Mouse (Mus musculus) neural tube, embryonic 13.5 days (tissue): Measurements from ENCODE around the gene Gm4792. TPM values are rescaled to one million over a fixed set of nuclear protein-coding genes. Genes with fewer than 3 reads are reported as not detected.

Experiments
- ATAC-seq: fragments of 200-750 bp; cut with Nextera tagmentation; 2 replicates; pipeline ENCODE4 v1.8.0; 2017; ENCODE audit warnings: low read depth, mild to moderate bottlenecking, moderate TSS enrichment, moderate library complexity
- H3K27ac ChIP-seq: fragments of 300-500 bp; sonication (generic); replicated peaks from 2 replicates; pipeline ENCODE4 v1.5.1; 2015; ENCODE audit warnings: moderate library complexity, mild to moderate bottlenecking, inconsistent platforms
- H3K27me3 ChIP-seq: fragments of 300-500 bp; sonication (generic); 2 replicates; pipeline ENCODE4 v1.6.1; 2015; ENCODE audit warnings: mild to moderate bottlenecking, inconsistent platforms
- H3K36me3 ChIP-seq: fragments of 300-500 bp; sonication (generic); 2 replicates; pipeline ENCODE4 v1.6.1; 2015; ENCODE audit warnings: mild to moderate bottlenecking, inconsistent platforms
- H3K4me1 ChIP-seq: fragments of 300-500 bp; sonication (generic); replicated peaks from 2 replicates; pipeline ENCODE4 v1.6.1; 2015; ENCODE audit warnings: inconsistent platforms
- H3K4me2 ChIP-seq: fragments of 300-500 bp; sonication (generic); 2 replicates; pipeline ENCODE4 v1.6.1; 2015; ENCODE audit warnings: inconsistent platforms, mild to moderate bottlenecking, moderate library complexity
- H3K4me3 ChIP-seq: fragments of 300-500 bp; sonication (generic); 2 replicates; pipeline ENCODE4 v1.5.1; 2015; ENCODE audit warnings: mild to moderate bottlenecking, inconsistent platforms
- H3K9ac ChIP-seq: fragments of 300-500 bp; sonication (generic); 2 replicates; pipeline ENCODE4 v1.6.1; 2015; ENCODE audit warnings: moderate library complexity, mild to moderate bottlenecking, inconsistent platforms
- H3K9me3 ChIP-seq: fragments of 300-500 bp; sonication (generic); 2 replicates; pipeline ENCODE4 v1.6.1; 2016; ENCODE audit warnings: inconsistent platforms
- WGBS: fragments of 180-500 bp; shearing (Covaris S2); methylation state at CpG from one replicate; pipeline ENCODE4 v1.1.7; 2015; 5-methylcytosine and 5-hydroxymethylcytosine counted together
- polyA plus RNA-seq: library from polyadenylated mRNA; unstranded; fragments of >200 nt; fragmentation: Nextera tagmentation; extraction: Ambion mirVana; gene quantifications from 2 replicates; pipeline ENCODE4 v1.2.1, GENCODE M21; 2015

Gene Gm4792
- polyA plus RNA-seq, 1 experiment from 2014 or later, result not detected

- Histone ChIP-seq H3K36me3 (no peaks in the 10 kb centered on the region), H3K9me3 (no peaks in the 10 kb centered on the region), H3K4me1 (peaks cover 13% of the 10 kb centered on the region), H3K27ac (no peak overlapping the region), H3K4me2 (no peak overlapping the region), H3K9ac (no peak overlapping the region), H3K4me3 (no peak overlapping the region), H3K27me3 (no peaks in the 10 kb centered on the region)
- 79% methylated on average over 16 of the region's 16 CpGs for WGBS
- ATAC-seq, result no peak
Observed at GRCm38 (mm10) chr10:94332358-94333137, 34.0 kb upstream of the Gm4792 start.

DNA sequence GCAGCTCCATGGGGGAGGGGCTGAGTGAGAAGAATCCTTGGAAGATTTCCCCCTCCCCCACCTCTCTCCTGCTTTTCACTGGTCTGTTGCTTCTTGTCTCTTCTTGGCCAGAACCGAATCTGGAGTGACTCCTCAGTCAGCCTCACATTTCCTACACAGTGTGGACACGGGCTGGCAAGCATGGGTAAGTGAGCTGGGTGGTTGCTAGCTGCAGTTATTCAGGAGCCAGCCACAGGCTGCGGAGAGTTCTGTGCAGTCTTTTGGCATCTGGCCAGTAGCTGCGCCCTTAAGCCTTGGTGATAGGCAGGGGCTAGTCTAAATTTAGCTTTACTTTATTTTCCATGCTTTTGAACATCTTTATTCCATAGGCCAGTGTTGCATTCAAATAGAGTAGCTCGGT, 31.5 kb upstream of the Gm4792 start:
- no peak overlapping the region for H3K27ac ChIP-seq
- H3K27me3 ChIP-seq, result no peaks in the 10 kb centered on the region
- peaks cover 4% of the 10 kb centered on the region; the same call in 1 of the 2 replicates for H3K9me3 ChIP-seq
- no peaks in the 10 kb centered on the region for H3K36me3 ChIP-seq
- H3K4me1 ChIP-seq, result peaks cover 9% of the 10 kb centered on the region
- ATAC-seq, result peak; percentile 63; the same call in 1 of the 2 replicates
- no peak overlapping the region for H3K9ac ChIP-seq
- no peak overlapping the region for H3K4me2 ChIP-seq
- H3K4me3 ChIP-seq, result no peak overlapping the region
- 43% methylated on average over 5 of the region's 5 CpGs for WGBS

DNA sequence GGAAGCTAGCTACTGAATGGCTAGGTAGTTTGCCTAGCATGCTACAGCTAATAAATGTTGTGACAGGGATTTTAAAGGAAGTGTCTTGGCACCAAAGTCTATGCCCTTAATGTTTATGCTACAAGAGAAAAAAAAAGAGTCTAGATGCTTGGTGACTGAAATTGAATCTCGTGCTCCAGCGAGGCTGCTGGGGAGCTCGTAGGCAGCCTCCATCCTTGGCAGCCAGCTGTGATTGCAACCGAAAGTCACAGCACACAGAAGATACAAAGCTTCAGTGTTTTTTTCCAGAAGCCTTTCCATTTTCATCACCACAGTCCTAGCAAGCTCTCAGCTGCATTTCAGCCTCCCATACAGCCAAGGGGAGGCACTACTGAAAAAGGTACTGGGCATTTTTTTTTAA, 20.1 kb upstream of the Gm4792 start:
- ATAC-seq, result no peak
- Histone ChIP-seq H3K9ac (no peak overlapping the region), H3K27ac (no peak overlapping the region), H3K9me3 (no peaks in the 10 kb centered on the region), H3K4me1 (peaks cover 7% of the 10 kb centered on the region; the same call in 1 of the 2 replicates), H3K4me3 (no peak overlapping the region), H3K27me3 (no peaks in the 10 kb centered on the region), H3K36me3 (no peaks in the 10 kb centered on the region), H3K4me2 (no peak overlapping the region)
- 38% methylated on average over 4 of the region's 4 CpGs for WGBS

DNA sequence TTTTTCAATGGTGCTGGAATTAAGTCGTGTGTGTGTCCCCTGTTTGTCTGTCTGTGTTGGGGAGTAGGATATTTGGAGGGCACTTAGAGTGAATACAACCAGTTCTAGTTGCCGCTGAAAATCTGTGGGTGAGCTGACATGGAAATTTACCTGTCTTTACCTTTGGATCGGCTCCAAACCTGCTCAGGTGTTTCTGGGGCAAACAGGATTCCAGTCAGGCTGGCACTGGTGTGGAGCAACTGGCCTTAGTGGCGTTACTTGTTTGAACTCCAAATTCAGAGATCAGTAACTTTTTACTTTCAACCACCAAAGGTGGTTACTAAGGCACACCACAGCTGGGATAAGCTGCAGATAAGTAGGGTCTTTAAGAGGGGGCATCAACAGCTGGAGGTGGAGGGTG, 14.6 kb upstream of the Gm4792 start:
- Histone ChIP-seq H3K9ac (no peak overlapping the region), H3K4me3 (no peak overlapping the region), H3K36me3 (no peaks in the 10 kb centered on the region), H3K27ac (no peak overlapping the region), H3K4me1 (peaks cover 16% of the 10 kb centered on the region), H3K4me2 (peak overlapping the region; percentile 91), H3K27me3 (0 out of 2 replicates have a peak, but pooled peaks cover 4% of the 10 kb centered on the region), H3K9me3 (no peaks in the 10 kb centered on the region)
- WGBS, result 87% methylated on average over 4 of the region's 4 CpGs
- ATAC-seq, result no peak

DNA sequence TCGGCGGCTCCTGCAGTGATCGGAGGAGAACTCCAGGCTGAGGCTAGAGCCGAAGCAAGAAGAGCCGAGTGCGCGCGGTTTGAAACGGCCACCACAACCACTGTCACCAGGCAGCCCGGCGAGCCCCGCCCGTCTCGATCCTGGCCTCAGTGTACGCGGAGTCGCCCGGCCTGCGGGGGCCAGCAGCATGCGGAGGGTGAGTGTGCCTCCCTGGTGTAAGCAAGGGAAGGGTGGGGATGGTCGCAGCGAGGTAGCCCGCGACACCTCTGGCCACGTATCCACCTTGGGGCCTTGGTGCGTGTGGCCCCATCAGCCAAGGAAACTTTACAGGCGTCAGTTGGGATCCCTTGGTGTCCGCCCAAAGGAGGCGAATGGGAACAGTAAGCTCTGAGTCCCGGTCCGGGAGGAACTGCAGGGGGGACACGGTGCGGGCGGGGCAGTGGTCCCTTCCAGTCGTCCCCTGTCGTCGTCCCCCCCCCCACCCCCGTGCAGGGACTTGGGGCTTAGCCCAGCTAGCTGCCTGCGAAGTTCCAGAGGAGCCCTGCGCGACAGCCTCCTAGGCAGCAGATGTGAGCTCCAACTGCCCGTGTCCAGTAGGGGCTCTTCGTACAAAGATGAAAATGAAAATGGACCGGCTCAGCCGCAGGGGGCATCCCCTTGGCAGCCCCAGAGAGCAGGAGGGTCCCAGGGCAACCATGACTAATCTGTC, 13.7 kb upstream of the Gm4792 start:
- under 1% methylated on average over 45 of the region's 45 CpGs for WGBS
- no peaks in the 10 kb centered on the region for H3K9me3 ChIP-seq
- H3K9ac ChIP-seq, result peak overlapping the region; percentile 69
- H3K4me3 ChIP-seq, result peak overlapping the region; percentile 48
- ATAC-seq, result peak; percentile 81
- peak overlapping the region; percentile 91 for H3K4me2 ChIP-seq
- no peak overlapping the region for H3K27ac ChIP-seq
- H3K27me3 ChIP-seq, result 0 out of 2 replicates have a peak, but pooled peaks cover 4% of the 10 kb centered on the region
- peaks cover 16% of the 10 kb centered on the region for H3K4me1 ChIP-seq
- H3K36me3 ChIP-seq, result no peaks in the 10 kb centered on the region

GRCm38 (mm10) chr10:94311511-94312006, 13.1 kb upstream of the Gm4792 start, which contains the start of gene Tmcc3:
Tmcc3 (plus strand) TSS chr10:94311949.
- Histone ChIP-seq H3K9ac (peak within 1 kb of the TSS; percentile 69), H3K36me3 (no peaks in the 10 kb centered on the region), H3K4me2 (peak within 1 kb of the TSS; percentile 91), H3K27me3 (0 out of 2 replicates have a peak, but pooled peaks cover 4% of the 10 kb centered on the region), H3K9me3 (no peaks in the 10 kb centered on the region), H3K4me1 (peaks cover 16% of the 10 kb centered on the region), H3K4me3 (peak within 1 kb of the TSS; percentile 48), H3K27ac (no peak within 1 kb of the TSS)
- peak; percentile 30; the same call in 1 of the 2 replicates for ATAC-seq
- 2% methylated on average over 19 of the region's 19 CpGs for WGBS

DNA sequence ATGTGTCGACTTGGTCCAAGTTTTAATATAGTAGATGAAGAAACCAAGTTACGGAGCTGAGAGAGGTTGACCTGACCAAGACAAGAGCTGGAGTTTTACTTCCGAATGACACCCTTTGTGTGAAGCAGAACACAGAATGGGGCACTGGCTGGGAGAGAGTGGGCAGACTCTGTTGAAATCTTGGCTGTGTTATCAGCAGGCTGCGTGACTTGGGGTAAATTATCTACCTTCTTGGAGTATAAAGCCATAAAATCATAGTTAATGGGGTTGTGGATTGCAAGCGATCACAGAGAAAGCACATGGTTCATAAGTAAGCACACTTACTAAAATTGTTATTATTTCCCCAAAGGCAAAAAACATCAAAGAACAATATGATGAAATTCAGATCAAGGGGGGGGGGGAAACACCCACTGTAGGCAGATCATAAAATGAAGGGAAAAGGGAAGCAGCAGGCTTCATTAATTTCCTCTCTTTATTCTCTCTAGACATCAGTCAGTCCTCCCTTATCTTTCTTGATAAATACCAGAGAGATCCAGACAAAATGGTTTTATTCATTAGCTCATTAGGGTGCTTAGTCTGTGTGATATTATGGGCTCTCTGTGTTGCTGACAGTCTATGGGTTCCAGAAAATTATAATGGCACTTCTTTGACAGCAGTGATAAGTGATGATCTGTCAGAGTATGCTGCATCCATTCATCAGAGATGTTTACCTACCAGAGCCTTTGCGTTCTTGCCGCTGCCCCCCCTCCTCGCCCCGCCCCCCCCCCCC, 12.2 kb upstream of the Gm4792 start:
- H3K27me3 ChIP-seq, result 0 out of 2 replicates have a peak, but pooled peaks cover 4% of the 10 kb centered on the region
- no peak overlapping the region for H3K4me2 ChIP-seq
- no peak overlapping the region for H3K4me3 ChIP-seq
- no peaks in the 10 kb centered on the region for H3K36me3 ChIP-seq
- 50% methylated on average over 7 of the region's 9 CpGs for WGBS
- H3K9ac ChIP-seq, result no peak overlapping the region
- peak; percentile 37; the same call in 1 of the 2 replicates for ATAC-seq
- peak overlapping the region; percentile 23; the same call in 1 of the 2 replicates for H3K27ac ChIP-seq
- H3K9me3 ChIP-seq, result no peaks in the 10 kb centered on the region
- peaks cover 16% of the 10 kb centered on the region for H3K4me1 ChIP-seq

DNA sequence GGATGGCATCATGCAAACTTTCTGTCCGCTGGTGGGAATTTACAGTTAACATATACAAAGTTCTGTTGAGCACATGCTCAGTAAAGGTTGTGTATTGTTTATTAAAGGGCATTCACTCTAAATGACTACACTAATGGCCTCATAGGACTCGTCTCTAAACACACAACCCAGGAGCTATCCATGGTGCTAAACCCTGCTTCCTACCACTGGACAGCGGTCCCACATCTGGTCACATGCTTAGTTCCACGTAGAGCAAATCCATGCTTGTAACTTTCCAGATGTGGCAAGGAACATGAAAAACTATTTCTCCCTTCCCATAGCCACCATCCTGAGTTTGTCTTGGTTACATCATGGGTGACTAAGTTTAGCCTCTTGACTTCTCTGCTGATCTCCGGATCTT, 7.0 kb upstream of the Gm4792 start:
- WGBS, result 63% methylated on average over 5 of the region's 5 CpGs
- H3K27me3 ChIP-seq, result no peaks in the 10 kb centered on the region
- no peaks in the 10 kb centered on the region for H3K36me3 ChIP-seq
- no peak for ATAC-seq
- no peak overlapping the region for H3K9ac ChIP-seq
- H3K9me3 ChIP-seq, result no peaks in the 10 kb centered on the region
- H3K4me1 ChIP-seq, result no peaks in the 10 kb centered on the region
- H3K27ac ChIP-seq, result no peak overlapping the region
- H3K4me3 ChIP-seq, result no peak overlapping the region
- no peak overlapping the region for H3K4me2 ChIP-seq

DNA sequence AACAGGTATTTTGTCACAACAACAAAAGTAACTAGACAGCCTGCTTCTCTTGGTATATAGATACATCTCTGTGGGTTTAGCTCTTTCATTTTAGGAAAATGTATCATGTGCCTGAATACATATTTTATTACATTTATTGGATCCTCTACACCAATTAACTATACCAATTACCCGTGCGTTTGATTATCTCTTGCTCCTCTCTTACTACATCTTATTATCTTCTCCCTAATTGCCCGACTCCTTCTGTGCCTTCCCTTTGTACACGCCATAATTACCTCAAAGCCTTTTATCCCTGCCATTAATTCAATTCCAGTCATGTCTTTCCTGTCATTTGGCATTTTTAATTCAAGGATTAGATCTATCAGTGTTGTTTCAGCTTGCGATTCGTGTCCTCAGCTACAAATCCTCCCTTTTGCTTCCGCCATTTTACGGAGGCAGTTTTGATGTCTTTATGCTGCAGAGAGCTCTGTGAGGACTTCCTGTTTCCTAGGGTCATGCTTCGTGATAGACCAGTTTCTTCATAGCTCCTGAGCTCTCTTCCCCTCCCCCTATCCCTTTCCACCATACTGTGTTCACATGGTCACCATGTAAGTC, 5.7 kb upstream of the Gm4792 start:
- Histone ChIP-seq H3K4me1 (no peaks in the 10 kb centered on the region), H3K27ac (peak overlapping the region; percentile 59), H3K9me3 (no peaks in the 10 kb centered on the region), H3K4me2 (no peak overlapping the region), H3K27me3 (no peaks in the 10 kb centered on the region), H3K4me3 (no peak overlapping the region), H3K36me3 (no peaks in the 10 kb centered on the region), H3K9ac (no peak overlapping the region)
- 61% methylated on average over 9 of the region's 9 CpGs for WGBS
- no peak for ATAC-seq

- no peaks in the 10 kb centered on the region for H3K9me3 ChIP-seq
- no peaks in the 10 kb centered on the region for H3K36me3 ChIP-seq
- ATAC-seq, result no peak
- H3K9ac ChIP-seq, result no peak overlapping the region
- H3K4me1 ChIP-seq, result peaks cover 30% of the 10 kb centered on the region
- H3K4me3 ChIP-seq, result no peak overlapping the region
- H3K27ac ChIP-seq, result no peak overlapping the region
- no peak overlapping the region for H3K4me2 ChIP-seq
- 96% methylated on average over 2 of the region's 2 CpGs for WGBS
- no peaks in the 10 kb centered on the region for H3K27me3 ChIP-seq
Observed at GRCm38 (mm10) chr10:94299301-94299700, 798 bp upstream of the Gm4792 start.

DNA sequence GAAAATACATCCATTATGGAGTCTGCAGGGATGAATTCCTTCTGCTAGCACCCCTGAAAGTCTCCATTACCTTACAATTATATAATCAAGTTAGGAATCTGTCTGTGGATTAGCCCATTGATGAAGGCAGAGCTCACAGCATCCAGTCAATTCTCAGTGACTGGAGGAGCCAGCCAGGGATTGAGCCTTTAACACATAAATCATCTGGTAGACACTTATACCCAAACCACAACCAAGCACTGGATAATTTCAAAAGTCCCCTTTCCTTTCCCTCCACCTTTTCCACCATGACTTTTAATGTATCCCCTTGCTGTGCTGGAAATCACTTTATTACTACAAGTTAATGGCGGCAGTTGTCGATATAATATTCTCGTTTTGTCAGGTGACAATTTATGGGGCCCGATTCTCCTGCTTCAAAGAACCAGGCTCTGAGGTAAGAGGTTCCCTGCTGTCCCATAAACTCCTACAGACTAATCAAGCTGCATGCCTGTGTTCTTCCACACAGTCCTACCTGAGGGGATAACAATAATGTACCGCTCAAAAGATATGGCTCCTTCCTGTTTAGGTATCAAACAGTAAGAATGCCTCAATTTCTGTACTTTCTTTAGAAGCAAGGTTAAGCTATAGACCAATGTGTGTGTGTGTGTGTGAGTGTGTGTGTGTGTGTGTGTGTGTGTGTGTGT, 2.4 kb downstream of the Gm4792 start:
- peak; percentile 64; the same call in 1 of the 2 replicates for ATAC-seq
- Histone ChIP-seq H3K36me3 (no peaks in the 10 kb centered on the region), H3K9me3 (no peaks in the 10 kb centered on the region), H3K27ac (peak overlapping the region; percentile 83), H3K27me3 (no peaks in the 10 kb centered on the region), H3K4me2 (no peak overlapping the region), H3K9ac (no peak overlapping the region), H3K4me3 (no peak overlapping the region), H3K4me1 (peaks cover 30% of the 10 kb centered on the region)
- WGBS, result 65% methylated on average over 5 of the region's 5 CpGs
